Mouse (Mus musculus): Measurements from ENCODE around the gene Rhox2e.
"Not testable (repeated sequence)": the region's sequence is repeated elsewhere in the genome, so short reads cannot be mapped to it uniquely, and the experiment has no call there.

Rhox2e gene
- long read RNA-seq, experiment 1 = 0 reads
- long read RNA-seq, experiment 2 = 0 reads

GRCm38 (mm10) chrX:37530152-37530551, at the start of gene Rhox2e:
Rhox2e (plus strand) TSS chrX:37530452.
- intact Hi-C loops (cut with DNase I) = not testable (repeated sequence)

GRCm38 (mm10) chrX:37514059-37514458, 16.2 kb upstream of the Rhox2e start, which contains the start of gene Rhox4d:
Rhox4d (plus strand) TSS chrX:37514359.
- intact Hi-C loops (cut with DNase I) = not testable (repeated sequence)

GRCm38 (mm10) chrX:37541719-37542118, 11.5 kb downstream of the Rhox2e start, which contains the start of gene Rhox3e:
Rhox3e (plus strand) TSS chrX:37542019.
- intact Hi-C loops (cut with DNase I) = not testable (repeated sequence)

- intact Hi-C loops (cut with DNase I) = not testable (repeated sequence)
Measured at GRCm38 (mm10) chrX:37557112-37557511, 26.9 kb downstream of the Rhox2e start, which contains the start of gene Rhox4e. Rhox4e (plus strand) TSS chrX:37557412.

GRCm38 (mm10) chrX:37571105-37571504, 40.9 kb downstream of the Rhox2e start, which contains the start of gene Rhox2f:
Rhox2f (plus strand) TSS chrX:37571405.
- intact Hi-C loops (cut with DNase I) = not testable (repeated sequence)

GRCm38 (mm10) chrX:37572638-37573037, 42.4 kb downstream of the Rhox2e start:
- intact Hi-C loops (cut with DNase I) = not testable (repeated sequence)

GRCm38 (mm10) chrX:37580692-37581091, 50.4 kb downstream of the Rhox2e start, which contains the start of gene Rhox3f:
Rhox3f (plus strand) TSS chrX:37580992.
- intact Hi-C loops (cut with DNase I) = not testable (repeated sequence)
